9 mouse cellular contexts compared by ENCODE assay signal in the genomic region with DNA sequence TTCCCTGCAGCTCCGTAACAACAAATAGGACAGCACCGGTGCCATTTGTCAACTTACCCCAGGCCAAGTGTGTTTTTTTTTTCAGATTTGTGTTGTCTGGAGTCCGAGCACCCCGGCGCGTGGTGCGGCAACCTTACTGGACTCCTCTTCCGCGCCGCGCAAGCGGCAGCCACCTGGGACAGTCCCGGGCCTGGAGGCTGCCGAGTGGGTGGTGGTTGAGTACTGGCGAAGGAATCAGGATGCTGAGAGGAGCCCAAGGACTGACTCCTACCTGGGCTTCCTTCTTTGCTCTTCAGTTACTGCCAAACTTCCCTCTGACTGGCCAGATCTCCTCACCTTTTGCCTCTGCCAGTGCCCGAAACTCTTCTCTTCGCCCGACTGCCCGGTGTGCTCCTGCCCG. TPM values are rescaled to one million over a fixed set of nuclear protein-coding genes. Genes with fewer than 3 reads are reported as not detected.
DNase-seq lines count a peak whose midpoint lies in the region; ATAC-seq and TF ChIP-seq lines count a peak whose summit lies in the region.
"Had no signal": no experiment of that assay in that cellular context is flagged by ENCODE, and none has a peak within 500 bp of the region (broad histone marks: within the 10 kb centered on the region; RNA-seq: fewer than 3 reads in every experiment).

No protein-coding gene starts in this region.

- TF ChIP-seq CTCF in testis, adult 2 months (IDR thresholded peaks at IDR 0.05; ENCODE audit: control insufficient read depth, insufficient read depth, insufficient replicate concordance, low read depth, low read length), result no peak
- no peak for TF ChIP-seq CTCF in stomach, postnatal 0 days (IDR thresholded peaks at IDR 0.05; ENCODE audit: low read depth)

- no peak for TF ChIP-seq EP300 in stomach, postnatal 0 days (optimal IDR thresholded peaks at IDR 0.05)

- peaks cover 34% of the 10 kb centered on the region for H3K27me3 ChIP-seq in heart, embryonic 10.5 days (ENCODE audit: insufficient read depth, poor library complexity, severe bottlenecking)
- no peaks in the 10 kb centered on the region for H3K27me3 ChIP-seq in testis, adult 2 months (ENCODE audit: control insufficient read depth, insufficient read depth, low read length)
- H3K27me3 ChIP-seq in limb, embryonic 14.5 days (ENCODE audit: control insufficient read depth, insufficient read depth, low read length), result peaks cover 16% of the 10 kb centered on the region
- no peaks in the 10 kb centered on the region for H3K27me3 ChIP-seq in stomach, postnatal 0 days (ENCODE audit: control insufficient read depth, insufficient read depth, low read length)

- H3K4me1 ChIP-seq in heart, embryonic 10.5 days, result no peaks in the 10 kb centered on the region
- H3K4me1 ChIP-seq in testis, adult 2 months (ENCODE audit: control insufficient read depth, insufficient read depth, low read length), result peaks cover 9% of the 10 kb centered on the region
- no peaks in the 10 kb centered on the region for H3K4me1 ChIP-seq in limb, embryonic 14.5 days (ENCODE audit: control insufficient read depth, insufficient read depth, low read length)
- no peaks in the 10 kb centered on the region for H3K4me1 ChIP-seq in stomach, postnatal 0 days (replicated peaks; ENCODE audit: control insufficient read depth, insufficient read depth)

- H3K9ac ChIP-seq in limb, embryonic 14.5 days (ENCODE audit: low read depth, low read length, severe bottlenecking), result no peak overlapping the region
- H3K9ac ChIP-seq in stomach, postnatal 0 days (ENCODE audit: low read length), result no peak overlapping the region

- no peak overlapping the region for H3K27ac ChIP-seq in heart, embryonic 10.5 days
- no peak overlapping the region for H3K27ac ChIP-seq in testis, adult 2 months (ENCODE audit: control insufficient read depth, insufficient read depth, low read depth, low read length)
- H3K27ac ChIP-seq in limb, embryonic 14.5 days (replicated peaks; ENCODE audit: low read depth, low read length), result no peak overlapping the region
- H3K27ac ChIP-seq in stomach, postnatal 0 days (replicated peaks), result no peak overlapping the region

- WGBS in heart, embryonic 10.5 days, result 27% methylated on average over 20 of the region's 20 CpGs
- 27% methylated on average over 20 of the region's 20 CpGs for WGBS in limb, embryonic 14.5 days
- 29% methylated on average over 18 of the region's 20 CpGs for WGBS in stomach, postnatal 0 days

- no peak for DNase-seq in heart, embryonic 10.5 days (ENCODE audit: low spot score)
- no peak for DNase-seq in heart, adult 9 months (ENCODE audit: low spot score in 2 of 2)
- no peak for DNase-seq in testis, postnatal 14 days (ENCODE audit: low spot score)
- no peak for DNase-seq in limb, embryonic 14.5 days (ENCODE audit: low spot score)
- no peak for DNase-seq in stomach, postnatal 0 days (ENCODE audit: low spot score)
- DNase-seq in thymus, postnatal 4 days, result no peak
- DNase-seq in thymus, postnatal 25 days, result no peak

- H3K36me3 ChIP-seq in heart, embryonic 10.5 days, result no peaks in the 10 kb centered on the region
- no peaks in the 10 kb centered on the region for H3K36me3 ChIP-seq in testis, adult 2 months (ENCODE audit: control insufficient read depth, insufficient read depth, low read length)
- no peaks in the 10 kb centered on the region for H3K36me3 ChIP-seq in limb, embryonic 14.5 days (ENCODE audit: control insufficient read depth, insufficient read depth, low read length)
- H3K36me3 ChIP-seq in stomach, postnatal 0 days (ENCODE audit: control insufficient read depth, insufficient read depth, low read length), result no peaks in the 10 kb centered on the region

- ATAC-seq in limb, embryonic 14.5 days (ENCODE audit: low FRiP score, low read depth), result no peak
- no peak for ATAC-seq in stomach, postnatal 0 days (ENCODE audit: low FRiP score, low TSS enrichment)

- peak overlapping the region; percentile 58 for H3K4me2 ChIP-seq in limb, embryonic 14.5 days (replicated peaks; ENCODE audit: low read depth, low read length, severe bottlenecking)
- H3K4me2 ChIP-seq in stomach, postnatal 0 days (replicated peaks; ENCODE audit: low read depth), result peak overlapping the region; percentile 63

- H3K9me3 ChIP-seq in heart, embryonic 10.5 days, result no peaks in the 10 kb centered on the region
- no peaks in the 10 kb centered on the region for H3K9me3 ChIP-seq in limb, embryonic 14.5 days (ENCODE audit: control insufficient read depth, low read length)
- no peaks in the 10 kb centered on the region for H3K9me3 ChIP-seq in stomach, postnatal 0 days (ENCODE audit: control insufficient read depth, low read length)

- peak overlapping the region; percentile 61 for H3K4me3 ChIP-seq in heart, embryonic 10.5 days
- H3K4me3 ChIP-seq in testis, adult 2 months (ENCODE audit: control insufficient read depth, low read depth, low read length), result peak overlapping the region; percentile 20; the same call in 1 of the 2 replicates
- peak overlapping the region; percentile 38 for H3K4me3 ChIP-seq in limb, embryonic 14.5 days (replicated peaks; ENCODE audit: low read length)
- H3K4me3 ChIP-seq in stomach, postnatal 0 days (ENCODE audit: low read depth, low read length), result no peak overlapping the region

- no peak for TF ChIP-seq POLR2A in testis, adult 2 months (IDR thresholded peaks at IDR 0.05; ENCODE audit: control insufficient read depth, low read depth, low read length)
- TF ChIP-seq POLR2A in limb, embryonic 14.5 days (IDR thresholded peaks at IDR 0.05; ENCODE audit: borderline replicate concordance, extremely low read depth, insufficient read depth, insufficient read length), result no peak

RNA-seq across cellular contexts. Expression of a gene that starts 0.2 kb away (rescaled TPM):
- 0.24 and 0.44 TPM in 2 replicates for polyA plus RNA-seq in heart, embryonic 10.5 days (2016; fragmentation: Nextera tagmentation; extraction: Ambion mirVana)
- polyA plus RNA-seq in testis, adult 2 months (2012; rRNA removed), result 0.04 and 0.06 TPM in 2 replicates
- polyA plus RNA-seq in limb, embryonic 14.5 days (2012; rRNA removed), result 0.50 and 0.54 TPM in 2 replicates
- 0.28 and 0.51 TPM in 2 replicates for polyA plus RNA-seq in limb, embryonic 14.5 days (2014; fragmentation: Nextera tagmentation; extraction: Ambion mirVana)
- polyA plus RNA-seq in stomach, postnatal 0 days (2015; fragmentation: Nextera tagmentation; extraction: Ambion mirVana), result 0.05 TPM in 2 replicates
- polyA plus RNA-seq: spleen, adult 2 months had no signal

RNA-seq across cellular contexts. Expression of a gene that starts 1.0 kb away (rescaled TPM):
- 0.68 and 0.72 TPM in 2 replicates for polyA plus RNA-seq in heart, embryonic 10.5 days (2016; fragmentation: Nextera tagmentation; extraction: Ambion mirVana)
- 0.49 and 0.69 TPM in 2 replicates for polyA plus RNA-seq in testis, adult 2 months (2012; rRNA removed)
- 0.80 and 1.0 TPM in 2 replicates for polyA plus RNA-seq in limb, embryonic 14.5 days (2012; rRNA removed)
- polyA plus RNA-seq in limb, embryonic 14.5 days (2014; fragmentation: Nextera tagmentation; extraction: Ambion mirVana), result 0.65 and 1.3 TPM in 2 replicates
- 0.18 and 0.23 TPM in 2 replicates for polyA plus RNA-seq in stomach, postnatal 0 days (2015; fragmentation: Nextera tagmentation; extraction: Ambion mirVana)
- polyA plus RNA-seq: spleen, adult 2 months had no signal
